Mouse (Mus musculus) hindbrain, embryonic 16.5 days (tissue): ENCODE measurements around the gene Magt1. TPM values are rescaled to one million over a fixed set of nuclear protein-coding genes. Genes with fewer than 3 reads are reported as not detected.
"Not testable (repeated sequence)": the region's sequence is repeated elsewhere in the genome, so short reads cannot be mapped to it uniquely, and the experiment has no call there.

ENCODE experiments used
- ATAC-seq: fragments of 200-750 bp; cut with Nextera tagmentation; 2 replicates; pipeline ENCODE4 v1.8.0; 2017; ENCODE audit warnings: moderate TSS enrichment, moderate library complexity
- H3K27ac ChIP-seq: fragments of 300-500 bp; sonication (generic); 2 replicates; pipeline ENCODE4 v1.5.1; 2014; ENCODE audit warnings: low read depth, mild to moderate bottlenecking, control low read depth, low read length, moderate library complexity
- H3K27me3 ChIP-seq: fragments of 300-500 bp; sonication (generic); replicated peaks from 2 replicates; pipeline ENCODE4 v1.6.1; 2014; ENCODE audit warnings: low read length; ENCODE audit not compliant: control insufficient read depth, insufficient read depth
- H3K36me3 ChIP-seq: fragments of 300-500 bp; sonication (generic); 2 replicates; pipeline ENCODE4 v1.6.1; 2014; ENCODE audit warnings: mild to moderate bottlenecking, low read length, moderate library complexity, mixed read lengths; ENCODE audit not compliant: control insufficient read depth, insufficient read depth
- H3K4me1 ChIP-seq: fragments of 300-500 bp; sonication (generic); 2 replicates; pipeline ENCODE4 v1.6.1; 2014; ENCODE audit warnings: low read depth, low read length; ENCODE audit not compliant: control insufficient read depth, insufficient read depth
- H3K4me2 ChIP-seq: fragments of 300-500 bp; sonication (generic); 2 replicates; pipeline ENCODE4 v1.6.1; 2014; ENCODE audit warnings: mild to moderate bottlenecking, low read length, control low read depth, moderate library complexity
- H3K4me3 ChIP-seq: fragments of 300-500 bp; sonication (generic); 2 replicates; pipeline ENCODE4 v1.5.1; 2014; ENCODE audit warnings: mild to moderate bottlenecking, low read length, control low read depth, moderate library complexity
- H3K9ac ChIP-seq: fragments of 300-500 bp; sonication (generic); 2 replicates; pipeline ENCODE4 v1.6.1; 2014; ENCODE audit warnings: low read depth, mild to moderate bottlenecking, control low read depth, low read length, moderate library complexity
- H3K9me3 ChIP-seq: fragments of 300-500 bp; sonication (generic); 2 replicates; pipeline ENCODE4 v1.6.1; 2014; ENCODE audit warnings: mild to moderate bottlenecking, low read length, moderate library complexity; ENCODE audit not compliant: control insufficient read depth
- WGBS: fragments of 180-500 bp; shearing (Covaris S2); extraction: QIAGEN DNeasy Blood & Tissue Kit; methylation state at CpG from one replicate; pipeline ENCODE4 v1.1.7; 2014; 5-methylcytosine and 5-hydroxymethylcytosine counted together
- polyA plus RNA-seq: library from polyadenylated mRNA; unstranded; fragments of >200 nt; fragmentation: Nextera tagmentation; extraction: Ambion mirVana; gene quantifications from 2 replicates; pipeline ENCODE4 v1.2.1, GENCODE M21; 2015

Gene Magt1
- polyA plus RNA-seq, 1 experiment from 2014 or later = 21.4 TPM

DNA sequence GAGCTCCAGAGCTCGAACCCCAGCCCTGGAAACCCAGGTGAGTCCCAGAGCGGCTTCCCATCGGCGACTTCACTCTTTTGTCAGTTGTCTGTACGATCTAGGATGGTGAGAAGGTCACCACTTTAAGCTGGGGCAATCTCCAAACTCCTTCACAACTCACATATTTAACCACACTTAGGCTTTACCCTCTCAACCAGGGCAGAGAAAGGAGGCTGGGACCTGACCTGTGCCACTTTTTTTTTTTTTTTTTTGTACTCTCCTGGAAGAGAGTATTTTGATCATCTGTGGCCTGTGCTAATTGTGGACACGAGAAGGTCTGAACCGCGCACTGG is 15.6 kb upstream of the Magt1 start:
- no peaks in the 10 kb centered on the region for H3K36me3 ChIP-seq
- ATAC-seq = no peak
- H3K27ac ChIP-seq = peak overlapping the region; percentile 46; the same call in 1 of the 2 replicates
- H3K4me1 ChIP-seq = no peaks in the 10 kb centered on the region
- H3K9ac ChIP-seq = peak overlapping the region; percentile 61
- H3K27me3 ChIP-seq = no peaks in the 10 kb centered on the region
- H3K4me3 ChIP-seq = peak overlapping the region; percentile 49
- H3K4me2 ChIP-seq = peak overlapping the region; percentile 61
- 25% methylated on average over 8 of the region's 8 CpGs for WGBS
- no peaks in the 10 kb centered on the region for H3K9me3 ChIP-seq

DNA sequence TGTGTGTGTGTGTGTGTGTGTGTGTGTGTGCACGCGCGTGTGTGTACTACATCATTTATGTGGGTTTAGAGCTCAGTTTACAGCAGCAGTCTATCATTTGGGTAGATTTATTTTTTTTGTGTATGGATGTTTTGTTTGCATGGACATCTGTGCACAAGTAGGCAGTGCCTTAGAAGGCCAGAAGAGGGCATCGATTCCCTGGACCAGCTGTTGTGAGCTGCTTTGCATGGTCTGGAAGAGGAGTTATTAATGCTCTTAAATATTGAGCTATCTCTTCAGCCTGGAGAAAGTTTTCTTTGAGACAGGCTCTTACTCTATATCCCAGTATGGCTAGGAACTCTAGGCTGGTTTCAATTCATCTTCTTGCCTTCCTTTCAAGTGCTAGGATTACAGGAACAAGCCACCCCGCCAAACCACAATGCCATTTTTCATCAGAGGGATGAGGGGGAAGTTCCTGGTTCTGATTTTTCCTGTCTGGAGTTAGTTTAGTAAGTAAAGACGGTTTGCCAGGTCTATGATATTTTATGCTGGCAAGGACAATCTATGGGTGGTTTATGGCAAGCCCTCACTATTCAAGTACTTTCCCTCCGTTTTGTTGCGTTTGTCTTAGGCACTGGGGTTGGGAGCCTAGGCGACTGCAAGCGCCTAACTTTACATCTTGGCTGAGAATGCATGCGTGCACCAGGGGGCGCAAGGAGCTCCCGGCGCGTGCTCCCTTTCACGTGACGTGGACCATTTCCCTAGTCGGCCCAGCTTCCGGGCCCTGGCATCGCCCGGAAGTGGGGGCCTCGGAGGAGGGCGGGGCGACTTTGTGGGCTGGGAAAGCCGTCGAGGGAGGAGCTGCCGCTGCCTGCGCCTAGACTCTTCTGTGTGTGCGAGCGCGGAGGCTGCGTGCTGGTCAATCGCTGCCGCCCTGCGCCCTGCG is 15.0 kb upstream of the Magt1 start, which contains the start of gene Atp7a:
Atp7a (plus strand) TSS at position 859 of the 925 bp plus-strand sequence.
- 25% methylated on average over 34 of the region's 36 CpGs for WGBS
- H3K4me3 ChIP-seq = peak within 1 kb of the TSS; percentile 49
- peak within 1 kb of the TSS; percentile 61 for H3K9ac ChIP-seq
- no peaks in the 10 kb centered on the region for H3K4me1 ChIP-seq
- H3K9me3 ChIP-seq = no peaks in the 10 kb centered on the region
- peak within 1 kb of the TSS; percentile 51; the same call in 1 of the 2 replicates for H3K27ac ChIP-seq
- peak within 1 kb of the TSS; percentile 61 for H3K4me2 ChIP-seq
- no peaks in the 10 kb centered on the region for H3K27me3 ChIP-seq
- H3K36me3 ChIP-seq = no peaks in the 10 kb centered on the region
- ATAC-seq = peak; percentile 97

DNA sequence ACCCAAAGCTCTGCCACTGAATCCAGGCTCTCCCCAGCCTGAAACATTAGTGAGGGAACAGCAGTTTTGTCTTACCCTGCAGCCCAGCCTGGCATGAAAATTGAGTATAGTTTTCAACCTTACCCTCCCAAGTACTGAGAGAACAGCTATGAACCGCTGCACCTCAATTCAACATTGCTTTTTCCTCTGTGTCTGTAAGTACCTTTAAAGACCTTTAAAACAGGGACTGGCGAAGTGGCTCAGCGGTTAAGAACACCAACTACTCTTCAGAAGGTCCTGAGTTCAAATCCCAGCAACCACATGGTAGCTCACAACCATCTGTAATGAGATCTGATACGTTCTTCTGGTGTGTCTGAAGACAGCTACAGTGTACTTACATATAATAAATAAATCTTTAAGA is 5.8 kb upstream of the Magt1 start:
- no peak for ATAC-seq
- H3K4me3 ChIP-seq = no peak overlapping the region
- no peak overlapping the region; the same call in 1 of the 2 replicates for H3K4me2 ChIP-seq
- no peak overlapping the region for H3K9ac ChIP-seq
- 95% methylated on average over 4 of the region's 4 CpGs for WGBS
- no peak overlapping the region for H3K27ac ChIP-seq
- H3K27me3 ChIP-seq = no peaks in the 10 kb centered on the region
- H3K9me3 ChIP-seq = no peaks in the 10 kb centered on the region
- H3K36me3 ChIP-seq = no peaks in the 10 kb centered on the region; the same call in 1 of the 2 replicates
- peaks cover 5% of the 10 kb centered on the region; the same call in 1 of the 2 replicates for H3K4me1 ChIP-seq

DNA sequence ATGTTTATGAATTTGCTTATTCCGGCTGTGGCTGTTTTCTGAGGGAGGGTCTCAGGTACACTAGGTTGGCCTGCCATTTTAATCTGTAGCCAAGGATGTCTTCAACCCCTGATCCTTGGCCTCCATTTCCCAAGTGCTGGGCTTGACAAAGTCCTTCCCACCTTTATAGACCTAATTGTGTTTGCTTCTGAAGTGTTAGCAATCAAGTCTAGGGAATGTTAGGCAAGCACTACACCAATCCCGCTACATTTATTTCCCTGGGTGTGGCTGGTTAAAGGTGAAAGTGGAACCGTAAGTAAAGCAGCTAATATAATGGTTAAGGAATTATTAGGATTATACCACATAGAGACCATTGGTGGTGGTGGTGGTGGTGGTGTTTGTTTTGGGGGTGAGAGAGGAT is 5.4 kb upstream of the Magt1 start:
- Histone ChIP-seq H3K9ac (no peak overlapping the region), H3K36me3 (no peaks in the 10 kb centered on the region; the same call in 1 of the 2 replicates), H3K4me1 (peaks cover 5% of the 10 kb centered on the region; the same call in 1 of the 2 replicates), H3K4me3 (no peak overlapping the region), H3K4me2 (peak overlapping the region; percentile 42), H3K27ac (no peak overlapping the region), H3K9me3 (no peaks in the 10 kb centered on the region), H3K27me3 (no peaks in the 10 kb centered on the region)
- ATAC-seq = no peak
- 88% methylated on average over 3 of the region's 3 CpGs for WGBS

DNA sequence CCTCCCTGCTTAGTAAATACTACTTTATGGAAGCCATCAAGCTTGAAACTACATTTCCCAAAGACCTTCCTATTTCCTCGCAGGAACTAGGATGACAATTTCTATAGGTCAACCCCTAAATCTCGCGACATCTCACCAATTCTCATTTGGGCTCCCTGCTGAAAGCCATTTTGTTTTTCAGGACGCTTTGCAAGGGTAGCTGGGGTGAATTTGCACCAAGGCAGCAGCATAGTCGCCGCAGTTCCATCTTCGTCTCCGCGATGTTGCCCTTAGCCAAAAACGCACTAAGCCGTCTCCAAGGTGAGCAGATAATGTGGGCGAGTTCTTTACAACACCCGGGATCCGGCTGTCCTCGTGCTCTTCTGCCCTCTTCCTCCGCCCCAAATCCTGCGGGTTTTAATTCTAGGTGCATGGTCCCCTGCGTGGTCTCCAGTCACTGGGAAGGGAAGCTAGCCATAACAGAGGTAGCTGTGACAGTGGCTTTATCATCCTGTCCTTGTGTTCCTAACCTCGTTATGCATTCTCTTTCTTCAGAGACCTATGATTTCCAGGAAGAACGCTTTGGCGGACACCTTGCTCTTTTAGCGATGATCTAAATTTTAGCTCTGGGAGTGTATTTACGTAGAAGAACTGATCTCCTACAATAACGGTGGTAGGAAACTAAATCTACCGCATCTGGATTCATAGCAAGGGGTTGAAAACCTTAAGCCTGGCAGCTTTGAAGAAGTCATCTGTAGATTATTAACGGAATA is 4.0 kb upstream of the Magt1 start, which contains the start of gene Cox7b:
Cox7b (plus strand) TSS at position 130 of the 752 bp plus-strand sequence.
- Histone ChIP-seq H3K9me3 (no peaks in the 10 kb centered on the region), H3K4me2 (peak within 1 kb of the TSS; percentile 47), H3K36me3 (no peaks in the 10 kb centered on the region), H3K9ac (peak within 1 kb of the TSS; percentile 71), H3K4me3 (peak within 1 kb of the TSS; percentile 55), H3K4me1 (peaks cover 5% of the 10 kb centered on the region; the same call in 1 of the 2 replicates), H3K27me3 (no peaks in the 10 kb centered on the region), H3K27ac (peak within 1 kb of the TSS; percentile 80)
- peak; percentile 63 for ATAC-seq
- WGBS = 21% methylated on average over 26 of the region's 26 CpGs

DNA sequence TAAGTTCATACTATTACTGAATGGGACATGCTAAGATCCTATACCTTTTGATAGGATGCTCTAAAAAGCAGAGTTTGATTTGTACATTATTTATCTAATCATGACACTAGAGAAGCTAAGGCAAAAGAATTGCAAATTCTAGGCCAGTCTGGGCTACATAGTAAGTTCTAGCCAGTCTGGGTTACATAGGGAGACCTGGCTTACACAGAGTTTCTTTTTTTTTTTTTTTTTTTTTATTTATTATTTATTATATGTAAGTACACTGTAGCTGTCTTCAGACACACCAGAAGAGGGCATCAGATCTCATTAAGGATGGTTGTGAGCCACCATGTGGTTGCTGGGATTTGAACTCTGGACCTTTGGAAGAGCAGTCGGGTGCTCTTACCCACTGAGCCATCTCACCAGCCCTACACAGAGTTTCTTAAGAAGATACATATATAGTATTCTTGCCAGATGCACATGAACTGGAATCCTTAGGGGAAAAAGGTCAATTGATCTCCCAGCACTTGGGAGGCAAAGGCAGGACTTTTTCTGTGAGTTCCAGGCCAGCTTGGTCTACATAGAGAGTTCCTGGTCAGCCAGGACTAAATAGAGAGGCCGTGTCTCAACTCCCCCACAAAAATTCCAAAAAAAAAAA is 3.2 kb upstream of the Magt1 start:
- not testable (repeated sequence) for H3K27me3 ChIP-seq, H3K27ac ChIP-seq, H3K36me3 ChIP-seq, H3K9me3 ChIP-seq, H3K9ac ChIP-seq, H3K4me3 ChIP-seq, ATAC-seq, H3K4me1 ChIP-seq
- H3K4me2 ChIP-seq = peak overlapping the region; percentile 43; the same call in 1 of the 2 replicates
- 56% methylated on average over 2 of the region's 2 CpGs for WGBS

DNA sequence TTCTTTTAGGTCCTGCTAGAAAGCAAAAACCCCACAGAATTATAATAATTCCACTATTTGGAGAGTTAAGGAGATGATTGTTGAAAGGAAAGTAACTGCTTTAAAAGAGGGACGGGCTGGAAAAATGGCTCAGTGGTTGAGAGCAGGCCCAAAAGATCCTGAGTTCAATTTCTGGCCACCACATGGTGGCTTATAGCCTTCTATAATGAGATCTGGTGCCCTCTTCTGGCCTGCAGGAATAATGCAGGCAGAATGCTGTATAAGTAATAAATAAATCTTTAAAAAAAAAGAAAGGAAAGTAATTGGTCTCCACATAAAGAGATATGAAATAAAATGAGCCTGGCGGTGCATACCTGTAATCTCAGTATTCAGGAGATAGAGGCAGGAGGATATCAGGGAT is 1.5 kb upstream of the Magt1 start:
- Histone ChIP-seq H3K9me3 (no peaks in the 10 kb centered on the region), H3K4me1 (peaks cover 8% of the 10 kb centered on the region), H3K9ac (no peak overlapping the region), H3K27ac (no peak overlapping the region), H3K4me2 (no peak overlapping the region), H3K27me3 (no peaks in the 10 kb centered on the region), H3K36me3 (no peaks in the 10 kb centered on the region), H3K4me3 (no peak overlapping the region)
- ATAC-seq = no peak
- 27% methylated on average over 2 of the region's 2 CpGs for WGBS

DNA sequence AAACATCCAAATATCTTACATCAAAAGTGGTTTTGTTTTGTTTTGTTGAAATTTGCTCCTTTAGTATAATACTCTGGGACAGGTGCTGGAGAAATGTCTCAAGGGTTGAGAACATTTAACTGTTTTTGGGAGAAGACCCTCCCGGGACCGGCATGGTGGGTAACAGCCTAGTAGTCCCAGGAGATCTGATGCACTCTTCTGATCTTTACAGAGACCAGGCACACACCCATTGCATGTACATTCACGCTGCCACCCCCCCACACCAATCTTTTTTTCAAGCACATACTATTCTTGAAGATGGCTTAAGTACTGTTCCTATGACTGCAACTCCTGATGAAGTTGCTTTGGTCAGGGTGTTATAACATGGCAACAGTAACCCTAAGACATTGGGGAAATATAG is 853 bp upstream of the Magt1 start:
- peaks cover 8% of the 10 kb centered on the region for H3K4me1 ChIP-seq
- peak overlapping the region; percentile 42; the same call in 1 of the 2 replicates for H3K9ac ChIP-seq
- ATAC-seq = no peak
- H3K4me3 ChIP-seq = peak overlapping the region; percentile 33
- H3K9me3 ChIP-seq = no peaks in the 10 kb centered on the region
- no peaks in the 10 kb centered on the region for H3K36me3 ChIP-seq
- 72% methylated on average over 3 of the region's 3 CpGs for WGBS
- H3K27ac ChIP-seq = peak overlapping the region; percentile 70
- H3K4me2 ChIP-seq = peak overlapping the region; percentile 51
- no peaks in the 10 kb centered on the region for H3K27me3 ChIP-seq
